ENCODE assay signal across 26 mouse cellular contexts in the genomic region with DNA sequence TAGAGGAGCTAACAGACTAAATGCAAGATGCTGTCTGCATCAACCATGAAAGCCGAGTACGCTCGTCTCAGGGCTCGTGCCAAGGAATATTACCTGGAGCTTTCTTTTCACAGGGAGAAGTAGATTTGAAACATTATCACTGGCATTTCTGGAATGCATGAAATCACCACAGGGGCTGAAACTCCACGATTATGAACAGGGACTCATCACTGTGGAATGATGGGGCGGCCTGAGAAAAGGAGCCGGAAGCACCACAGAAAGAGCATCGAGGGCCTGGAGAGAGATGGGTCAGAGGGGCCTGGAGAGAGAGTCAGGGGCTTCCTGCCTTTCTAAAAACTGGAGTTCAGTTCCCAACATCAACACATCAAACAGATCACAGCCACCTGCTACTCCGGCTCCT. TPM values are rescaled to one million over a fixed set of nuclear protein-coding genes. Genes with fewer than 3 reads are reported as not detected.
DNase-seq lines count a peak whose midpoint lies in the region; ATAC-seq and TF ChIP-seq lines count a peak whose summit lies in the region.
"Had no signal": no experiment of that assay in that cellular context is flagged by ENCODE, and none has a peak within 500 bp of the region (broad histone marks: within the 10 kb centered on the region; RNA-seq: fewer than 3 reads in every experiment).

No protein-coding gene starts in this region.

- H3K4me1 ChIP-seq in embryonic facial prominence, embryonic 13.5 days: peaks cover 5% of the 10 kb centered on the region; the same call in 1 of the 2 replicates
- 0 out of 2 replicates have a peak, but pooled peaks cover 4% of the 10 kb centered on the region for H3K4me1 ChIP-seq in embryonic facial prominence, embryonic 10.5 days
- no peaks in the 10 kb centered on the region for H3K4me1 ChIP-seq in lung, postnatal 0 days (ENCODE audit: insufficient read depth, low read depth, low read length)
- peaks cover 20% of the 10 kb centered on the region for H3K4me1 ChIP-seq in embryonic fibroblast, embryonic 13.5 days (ENCODE audit: control insufficient read depth, insufficient read depth, low read length)
- H3K4me1 ChIP-seq in kidney, adult 2 months (ENCODE audit: control insufficient read depth, insufficient read depth, low read length): no peaks in the 10 kb centered on the region
- H3K4me1 ChIP-seq: forebrain, embryonic 10.5 days; limb, embryonic 15.5 days; liver, embryonic 13.5 days; neural tube, embryonic 15.5 days; stomach, embryonic 15.5 days had no signal

- H3K4me3 ChIP-seq in embryonic facial prominence, embryonic 13.5 days: no peak overlapping the region
- no peak overlapping the region for H3K4me3 ChIP-seq in embryonic facial prominence, embryonic 10.5 days
- H3K4me3 ChIP-seq in lung, postnatal 0 days (ENCODE audit: low read depth, low read length): no peak overlapping the region
- no peak overlapping the region for H3K4me3 ChIP-seq in embryonic fibroblast, embryonic 13.5 days (ENCODE audit: insufficient read depth, low read length)
- no peak overlapping the region for H3K4me3 ChIP-seq in kidney, adult 2 months (ENCODE audit: insufficient read depth, low read depth, low read length)
- H3K4me3 ChIP-seq: forebrain, embryonic 10.5 days; layer of hippocampus, adult 2 months; limb, embryonic 15.5 days; liver, embryonic 13.5 days; neural tube, embryonic 15.5 days; stomach, embryonic 15.5 days had no signal

- peak; percentile 48; the same call in 1 of the 2 replicates for TF ChIP-seq EP300 in lung, postnatal 0 days (IDR thresholded peaks at IDR 0.05)

- 0 out of 2 replicates have a peak overlapping the region, but pooled peaks have one; percentile 17 for H3K9ac ChIP-seq in embryonic facial prominence, embryonic 13.5 days
- no peak overlapping the region for H3K9ac ChIP-seq in lung, postnatal 0 days (replicated peaks; ENCODE audit: low read depth)
- H3K9ac ChIP-seq: forebrain, postnatal 0 days; limb, embryonic 15.5 days; liver, embryonic 13.5 days; neural tube, embryonic 15.5 days; stomach, embryonic 15.5 days had no signal

- H3K36me3 ChIP-seq in embryonic facial prominence, embryonic 13.5 days: peaks cover 12% of the 10 kb centered on the region
- peaks cover 3% of the 10 kb centered on the region; the same call in 1 of the 2 replicates for H3K36me3 ChIP-seq in embryonic facial prominence, embryonic 10.5 days (replicated peaks)
- H3K36me3 ChIP-seq in lung, postnatal 0 days (ENCODE audit: insufficient read depth, low read length): no peaks in the 10 kb centered on the region
- no peaks in the 10 kb centered on the region for H3K36me3 ChIP-seq in kidney, adult 2 months (ENCODE audit: control insufficient read depth, insufficient read depth, low read length)
- H3K36me3 ChIP-seq: liver, embryonic 13.5 days; neural tube, embryonic 15.5 days; stomach, embryonic 15.5 days had no signal

- no peak for DNase-seq in embryonic facial prominence, embryonic 10.5 days (ENCODE audit: low spot score)
- DNase-seq in lung, postnatal 0 days (ENCODE audit: low spot score): peak; percentile 20
- no peak for DNase-seq in lung, postnatal 4 days
- DNase-seq in kidney, adult 2 months: no peak
- no peak for DNase-seq in c-Kit-positive CD71-positive TER-119-positive erythroid progenitor cells, embryonic 14.5 days (ENCODE audit: low spot score)
- DNase-seq: adrenal gland, postnatal 14 days; cerebellum, adult 11-12 months; cerebellum, adult 9-11 months; forebrain, postnatal 0 days; gastrocnemius, postnatal 14 days; kidney, adult 18-20 months; kidney, postnatal 36 days; liver, embryonic 13.5 days; lung, adult 18-20 months; lung, postnatal 10 days; midbrain, embryonic 14.5 days; right cerebral cortex, postnatal 25 days had no signal

- no peaks in the 10 kb centered on the region for H3K27me3 ChIP-seq in embryonic facial prominence, embryonic 13.5 days
- H3K27me3 ChIP-seq in embryonic facial prominence, embryonic 10.5 days (replicated peaks; ENCODE audit: low read depth, poor library complexity, severe bottlenecking): no peaks in the 10 kb centered on the region
- H3K27me3 ChIP-seq in lung, postnatal 0 days (replicated peaks; ENCODE audit: insufficient read depth, low read length): no peaks in the 10 kb centered on the region
- H3K27me3 ChIP-seq in kidney, adult 2 months (replicated peaks; ENCODE audit: control insufficient read depth, insufficient read depth, low read length): no peaks in the 10 kb centered on the region
- H3K27me3 ChIP-seq: limb, embryonic 15.5 days; liver, embryonic 13.5 days; neural tube, embryonic 15.5 days; stomach, embryonic 15.5 days had no signal

- TF ChIP-seq POLR2A in embryonic fibroblast, embryonic 13.5 days (IDR thresholded peaks at IDR 0.05; ENCODE audit: low read depth, low read length): no peak
- no peak for TF ChIP-seq POLR2A in kidney, adult 2 months (IDR thresholded peaks at IDR 0.05; ENCODE audit: low read depth, low read length)

- H3K4me2 ChIP-seq in embryonic facial prominence, embryonic 13.5 days: no peak overlapping the region
- no peak overlapping the region for H3K4me2 ChIP-seq in lung, postnatal 0 days (replicated peaks; ENCODE audit: low read depth, low read length)
- H3K4me2 ChIP-seq: limb, embryonic 15.5 days; liver, embryonic 13.5 days; neural tube, embryonic 15.5 days; stomach, embryonic 15.5 days had no signal

- no peak for TF ChIP-seq CTCF in lung, postnatal 0 days (IDR thresholded peaks at IDR 0.05)
- TF ChIP-seq CTCF in embryonic fibroblast, embryonic 13.5 days (IDR thresholded peaks at IDR 0.05; ENCODE audit: borderline replicate concordance, insufficient read depth, low read length): no peak
- TF ChIP-seq CTCF in kidney, adult 2 months (conservative IDR thresholded peaks at IDR 0.05; ENCODE audit: insufficient read depth, insufficient read length, low read depth, low read length): no peak

- peak overlapping the region; percentile 17; the same call in 1 of the 2 replicates for H3K27ac ChIP-seq in embryonic facial prominence, embryonic 13.5 days
- no peak overlapping the region for H3K27ac ChIP-seq in embryonic facial prominence, embryonic 10.5 days (replicated peaks)
- no peak overlapping the region for H3K27ac ChIP-seq in lung, postnatal 0 days (ENCODE audit: low read length)
- H3K27ac ChIP-seq in embryonic fibroblast, embryonic 13.5 days (ENCODE audit: insufficient read depth, low read length): peak overlapping the region; percentile 78
- H3K27ac ChIP-seq in kidney, adult 2 months (ENCODE audit: insufficient read depth, low read depth, low read length): no peak overlapping the region
- H3K27ac ChIP-seq: forebrain, embryonic 10.5 days; layer of hippocampus, adult 2 months; limb, embryonic 15.5 days; liver, embryonic 13.5 days; neural tube, embryonic 15.5 days; stomach, embryonic 15.5 days had no signal

- 46% methylated on average over 9 of the region's 9 CpGs for WGBS in embryonic facial prominence, embryonic 13.5 days
- 82% methylated on average over 9 of the region's 9 CpGs for WGBS in embryonic facial prominence, embryonic 10.5 days
- WGBS in lung, postnatal 0 days: 61% methylated on average over 9 of the region's 9 CpGs
- 79% methylated on average over 9 of the region's 9 CpGs for WGBS in kidney, adult 2 months

- no peak for ATAC-seq in embryonic facial prominence, embryonic 13.5 days (ENCODE audit: insufficient number of reproducible peaks, insufficient read depth, low FRiP score, low TSS enrichment, low read depth)
- ATAC-seq in lung, postnatal 0 days: no peak; the same call in 1 of the 2 replicates
- ATAC-seq: CD4-positive, CD25-positive, alpha-beta regulatory T cell, adult 4 months; forebrain, postnatal 0 days; hindbrain, embryonic 16.5 days had no signal

- H3K9me3 ChIP-seq in embryonic facial prominence, embryonic 13.5 days: no peaks in the 10 kb centered on the region
- no peaks in the 10 kb centered on the region for H3K9me3 ChIP-seq in embryonic facial prominence, embryonic 10.5 days
- no peaks in the 10 kb centered on the region for H3K9me3 ChIP-seq in lung, postnatal 0 days (ENCODE audit: low read length)
- H3K9me3 ChIP-seq: forebrain, embryonic 10.5 days; limb, embryonic 15.5 days; liver, embryonic 13.5 days; neural tube, embryonic 15.5 days; stomach, embryonic 15.5 days had no signal

RNA-seq across cellular contexts. Expression of a gene that starts 25.6 kb away (rescaled TPM):
- 9.6 and 10.0 TPM in 2 replicates for polyA plus RNA-seq in embryonic facial prominence, embryonic 13.5 days (2015; fragmentation: Nextera tagmentation; extraction: Ambion mirVana)
- polyA plus RNA-seq in embryonic facial prominence, embryonic 10.5 days (2016; fragmentation: Nextera tagmentation; extraction: Ambion mirVana): 5.8 and 6.6 TPM in 2 replicates
- polyA plus RNA-seq in lung, postnatal 0 days (2015; fragmentation: Nextera tagmentation; extraction: Ambion mirVana): 3.4 and 4.3 TPM in 2 replicates
- 4.5 and 5.3 TPM in 2 replicates for polyA plus RNA-seq in embryonic fibroblast, embryonic 13.5 days (2011; ENCODE audit: insufficient read length, low read depth, missing spikeins)
- polyA plus RNA-seq in kidney, adult 2 months (2012; rRNA removed): 4.9 and 5.0 TPM in 2 replicates

RNA-seq across cellular contexts. Expression of a gene that starts 54.0 kb away (rescaled TPM):
- 21.5 and 28.1 TPM in 2 replicates for polyA plus RNA-seq in embryonic facial prominence, embryonic 13.5 days (2015; fragmentation: Nextera tagmentation; extraction: Ambion mirVana)
- 8.4 and 8.5 TPM in 2 replicates for polyA plus RNA-seq in embryonic facial prominence, embryonic 10.5 days (2016; fragmentation: Nextera tagmentation; extraction: Ambion mirVana)
- 22.3 and 23.6 TPM in 2 replicates for polyA plus RNA-seq in lung, postnatal 0 days (2015; fragmentation: Nextera tagmentation; extraction: Ambion mirVana)
- 26.3 and 29.4 TPM in 2 replicates for polyA plus RNA-seq in embryonic fibroblast, embryonic 13.5 days (2011; ENCODE audit: insufficient read length, low read depth, missing spikeins)
- 42.6 and 49.1 TPM in 2 replicates for polyA plus RNA-seq in kidney, adult 2 months (2012; rRNA removed)

Comparison
In these comparisons a context has a peak if more than half of its experiments do, and no peak if none do; other contexts are left out.
1. H3K27ac ChIP-seq: peak in embryonic facial prominence, embryonic 13.5 days (single experiment) and embryonic fibroblast, embryonic 13.5 days (single experiment); none in embryonic facial prominence, embryonic 10.5 days (single experiment), lung, postnatal 0 days (single experiment) and kidney, adult 2 months (single experiment).